Mouse (Mus musculus) heart, embryonic 15.5 days (tissue): ENCODE data around the gene Galnt14. TPM values are rescaled to one million over a fixed set of nuclear protein-coding genes. Genes with fewer than 3 reads are reported as not detected.

Experiments
- polyA plus RNA-seq: library from polyadenylated mRNA; unstranded; fragments of >200 nt; fragmentation: Nextera tagmentation; extraction: Ambion mirVana; gene quantifications from 2 replicates; pipeline ENCODE4 v1.2.1, GENCODE M21; 2015

The Galnt14 gene
- polyA plus RNA-seq, 1 experiment from 2014 or later = 0.53 TPM

Other genes with a start within 250 kb of the Galnt14 start
- 2.6 and 3.5 TPM in 2 replicates for gene Ehd3, start 93.7 kb upstream of the Galnt14 start, polyA plus RNA-seq
- gene Xdh, start 239.7 kb upstream of the Galnt14 start, polyA plus RNA-seq = 2.0 TPM in 2 replicates